Mouse (Mus musculus) embryonic stem cell, embryonic (primary cell): ENCODE measurements around the gene Ppp2r3d.
"Not testable (repeated sequence)": the region's sequence is repeated elsewhere in the genome, so short reads cannot be mapped to it uniquely, and the experiment has no call there.

Experiments
- CTCF ChIA-PET, 4 experiments: fragments of 300-600 bp in 2 of 4; fragments of 350-600 bp in 2 of 4; sonication (Branson Sonifier 250); formaldehyde crosslinking; loops; one replicate each; lab custom pipeline; 2022; ENCODE audit warnings: inconsistent platforms in 2 of 4; lab: Charles Lee
- POLR2A ChIA-PET, 4 experiments: fragments of 300-600 bp in 2 of 4; fragments of 350-600 bp in 2 of 4; sonication (Branson Sonifier 250); formaldehyde crosslinking; loops; one replicate each; lab custom pipeline; 2022; ENCODE audit warnings: antibody characterized with exemption in 4 of 4, inconsistent platforms in 1 of 4; lab: Charles Lee

Gene Ppp2r3d

GRCm38 (mm10) chr9:124476096-124476902 lies at the start of gene Ppp2r3d:
Ppp2r3d (minus strand) TSS chr9:124476898.
- POLR2A ChIA-PET = interaction anchor here in 3 of 4 experiments (0.5 to 3.8 kb wide), 19 partner anchors 11 to 1110 kb away, joined by 3 to 183 read pairs (median 6); partner anchors contain the start of genes Fyco1 (in 1 of the 3) and Lars2 (in 1 of the 3)
- CTCF ChIA-PET = interaction anchor here in 3 of 4 experiments (0.6 to 2.1 kb wide), 8 partner anchors 16 to 547 kb away, joined by 3 to 25 read pairs (median 6); no protein-coding TSS in a partner anchor

DNA sequence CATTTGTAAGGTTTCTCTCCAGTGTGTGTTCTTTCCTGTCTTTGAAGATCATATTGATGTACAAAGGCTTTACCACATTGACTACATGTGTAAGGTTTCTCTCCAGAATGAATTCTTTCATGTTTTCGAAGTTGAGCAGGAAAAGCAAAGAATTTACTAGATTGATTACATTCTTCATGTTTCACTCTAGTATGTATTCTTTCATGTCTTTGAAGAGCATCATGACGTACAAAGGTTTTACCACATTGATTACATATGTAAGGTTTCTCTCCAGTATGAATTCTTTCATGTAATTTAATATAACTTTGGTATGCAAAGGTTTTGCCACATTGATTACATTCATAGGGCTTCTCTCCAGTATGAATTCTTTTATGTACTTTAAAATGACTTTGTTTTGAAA lies 17.0 kb upstream of the Ppp2r3d start, which contains the start of gene Gm21836:
Gene Gm21836, minus strand, starts transcription at position 101 of the 400 bp plus-strand sequence.
- POLR2A ChIA-PET, CTCF ChIA-PET: not testable (repeated sequence)

- CTCF ChIA-PET = not testable (repeated sequence)
- POLR2A ChIA-PET = interaction anchor here in 3 of 4 experiments (0.8 to 1.3 kb wide), 4 partner anchors 34 to 41 kb away, joined by 3 to 4 read pairs (median 4); no protein-coding TSS in a partner anchor
Measured at GRCm38 (mm10) chr9:124480361-124480980, 3.8 kb upstream of the Ppp2r3d start.

GRCm38 (mm10) chr9:124478081-124478480 lies 1.4 kb upstream of the Ppp2r3d start:
- CTCF ChIA-PET = interaction anchor here in 2 of 4 experiments (0.6 to 1.1 kb wide), 2 partner anchors 31 to 33 kb away, joined by 3 to 4 read pairs; no protein-coding TSS in a partner anchor

DNA sequence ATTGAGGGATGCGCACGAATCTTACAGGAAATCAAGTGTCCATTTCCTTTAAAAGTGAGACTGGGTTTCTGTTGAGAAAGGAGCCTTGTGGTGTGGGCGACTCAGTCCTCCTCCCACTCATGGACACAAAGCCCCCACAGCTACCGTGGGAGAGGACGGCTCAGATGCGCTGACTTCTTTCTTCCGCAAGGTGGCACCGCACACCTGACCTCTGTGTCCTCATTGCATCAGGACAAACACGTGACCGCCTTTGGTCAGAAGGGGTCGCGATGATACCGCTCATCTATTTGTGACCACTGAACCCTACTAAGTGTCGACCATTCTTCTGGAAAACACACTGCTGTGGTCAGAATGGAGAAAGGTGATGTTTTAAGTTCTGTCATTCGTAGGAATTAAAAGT lies 1.0 kb downstream of the Ppp2r3d start:
- ChIA-PET POLR2A (interaction anchor here in 3 of 4 experiments (0.5 to 3.8 kb wide), 19 partner anchors 10 to 1109 kb away, joined by 3 to 183 read pairs (median 6); partner anchors contain the start of genes Fyco1 (in 1 of the 3) and Lars2 (in 1 of the 3)), CTCF (interaction anchor here in 3 of 4 experiments (0.5 to 2.1 kb wide), 9 partner anchors 33 to 547 kb away, joined by 3 to 25 read pairs (median 6); no protein-coding TSS in a partner anchor)

More at GRCm38 (mm10) chr9:124478081-124478480, 1.4 kb upstream of the Ppp2r3d start:
- POLR2A ChIA-PET = interaction anchor here in 3 of 4 experiments (0.7 to 1.0 kb wide), 4 partner anchors 9 to 54 kb away, joined by 3 to 17 read pairs (median 4); no protein-coding TSS in a partner anchor

GRCm38 (mm10) chr9:124456572-124456971 lies 20.1 kb downstream of the Ppp2r3d start:
- ChIA-PET POLR2A (interaction anchor here in 1 of 4 experiments (2.7 kb wide), 1 partner anchor 19 kb away, joined by 6 read pairs; the partner anchor contains the start of gene Ppp2r3d), CTCF (no interaction called here)

- ChIA-PET POLR2A (interaction anchor here in 3 of 4 experiments (1.2 to 4.7 kb wide), 6 partner anchors 18 to 591 kb away, joined by 4 to 112 read pairs (median 28); partner anchors contain the start of genes Ppp2r3d (in 2 of the 3) and Fyco1 (in 1 of the 3)), CTCF (interaction anchor here in 1 of 4 experiments (1.5 kb wide), 1 partner anchor 34 kb away, joined by 9 read pairs; the partner anchor contains the start of gene Ppp2r3d)
Measured at GRCm38 (mm10) chr9:124442533-124442855, 34.2 kb downstream of the Ppp2r3d start.

- CTCF ChIA-PET = interaction anchor here in 1 of 4 experiments (0.7 to 1.5 kb wide), 2 partner anchors 35 to 130 kb away, joined by 3 to 9 read pairs; partner anchors contain the start of genes 2010315B03Rik and Ppp2r3d
- POLR2A ChIA-PET = interaction anchor here in 3 of 4 experiments (0.6 to 4.7 kb wide), 9 partner anchors 18 to 590 kb away, joined by 3 to 112 read pairs (median 5); partner anchors contain the start of genes Ppp2r3d (in 2 of the 3) and Fyco1 (in 1 of the 3)
Measured at GRCm38 (mm10) chr9:124441681-124442532, 34.8 kb downstream of the Ppp2r3d start.

DNA sequence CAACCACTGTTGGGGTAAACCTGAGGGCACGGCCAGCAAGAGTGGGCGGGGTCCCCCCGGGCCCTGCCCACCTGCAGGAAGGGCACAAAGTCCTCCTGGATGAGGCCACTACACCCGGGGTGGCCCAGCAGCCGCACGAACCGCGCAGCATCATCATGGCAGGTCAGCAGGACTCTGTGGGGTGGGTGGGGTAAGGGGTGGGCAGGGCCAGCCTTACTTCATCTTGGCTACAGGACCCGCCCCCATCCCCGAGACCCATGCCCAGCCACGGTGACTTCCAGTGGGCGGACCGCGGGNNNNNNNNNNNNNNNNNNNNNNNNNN lies 36.0 kb downstream of the Ppp2r3d start:
- CTCF ChIA-PET = no interaction called here
- POLR2A ChIA-PET = interaction anchor here in 3 of 4 experiments (1.9 to 4.7 kb wide), 10 partner anchors 15 to 167 kb away, joined by 6 to 269 read pairs (median 30); partner anchors contain the start of gene Ppp2r3d (in 2 of the 3)

GRCm38 (mm10) chr9:124439848-124440723 lies 36.6 kb downstream of the Ppp2r3d start:
- ChIA-PET POLR2A (interaction anchor here (0.5 to 4.7 kb wide), 28 partner anchors 14 to 911 kb away, joined by 3 to 269 read pairs (median 6); partner anchors contain the start of genes Fyco1 (in 2 of the 4), Ppp2r3d (in 2 of the 4), 2010315B03Rik (in 1 of the 4) and Sacm1l (in 1 of the 4)), CTCF (interaction anchor here in 3 of 4 experiments (0.8 to 1.8 kb wide), 6 partner anchors 16 to 516 kb away, joined by 3 to 25 read pairs (median 6); partner anchors contain the start of gene Ppp2r3d (in 2 of the 3))

GRCm38 (mm10) chr9:124439403-124439847 lies 37.3 kb downstream of the Ppp2r3d start:
- ChIA-PET CTCF (interaction anchor here in 3 of 4 experiments (0.8 to 1.8 kb wide), 6 partner anchors 15 to 515 kb away, joined by 3 to 25 read pairs (median 6); partner anchors contain the start of gene Ppp2r3d (in 2 of the 3)), POLR2A (interaction anchor here (0.5 to 4.7 kb wide), 30 partner anchors 14 to 910 kb away, joined by 3 to 269 read pairs (median 6); partner anchors contain the start of genes Fyco1 (in 2 of the 4), Ppp2r3d (in 2 of the 4), 2010315B03Rik (in 1 of the 4) and Sacm1l (in 1 of the 4))

- CTCF ChIA-PET = interaction anchor here in 3 of 4 experiments (0.8 to 1.8 kb wide), 6 partner anchors 14 to 514 kb away, joined by 3 to 25 read pairs (median 6); partner anchors contain the start of gene Ppp2r3d (in 2 of the 3)
- POLR2A ChIA-PET = interaction anchor here (0.7 to 4.7 kb wide), 26 partner anchors 13 to 909 kb away, joined by 3 to 269 read pairs (median 6); partner anchors contain the start of genes Fyco1 (in 2 of the 4), Ppp2r3d (in 2 of the 4), 2010315B03Rik (in 1 of the 4) and Sacm1l (in 1 of the 4)
Measured at GRCm38 (mm10) chr9:124438686-124439346, 37.9 kb downstream of the Ppp2r3d start.

GRCm38 (mm10) chr9:124425411-124425885 lies 51.2 kb downstream of the Ppp2r3d start:
- ChIA-PET CTCF (interaction anchor here in 1 of 4 experiments (0.7 kb wide), 1 partner anchor 50 kb away, joined by 16 read pairs; no protein-coding TSS in a partner anchor), POLR2A (interaction anchor here in 3 of 4 experiments (0.6 to 4.6 kb wide), 12 partner anchors 11 to 575 kb away, joined by 3 to 269 read pairs (median 18); partner anchors contain the start of gene Ppp2r3d (in 2 of the 3))
